Mouse (Mus musculus) adrenal gland, postnatal 14 days (tissue): ENCODE data around the gene Agbl1. TPM values are rescaled to one million over a fixed set of nuclear protein-coding genes. Genes with fewer than 3 reads are reported as not detected.
"Not testable (repeated sequence)": the region's sequence is repeated elsewhere in the genome, so short reads cannot be mapped to it uniquely, and the experiment has no call there.

Experiments used
- DNase-seq: peaks from one replicate; pipeline ENCODE4 v3.0.0; 2021; ENCODE audit warnings: mixed read lengths
- long read RNA-seq, 2 experiments: library from polyadenylated mRNA; stranded (forward); transcript quantifications; one replicate each; pipeline ENCODE4 v2.0.0; 2021
- total RNA-seq: library from RNA; stranded (reverse); gene quantifications from 2 replicates; pipeline ENCODE4 v1.2.3, GENCODE M21; 2021

Gene Agbl1
- total RNA-seq: 0.15 TPM in 1 of 2 replicates, not detected in the other
- long read RNA-seq, experiment 1: 0 reads
- long read RNA-seq, experiment 2: 0 reads

GRCm38 (mm10) chr7:76229311-76229937 is at the start of gene Agbl1:
TSS of gene Agbl1 (plus strand) at chr7:76229887.
- DNase-seq: no peak

DNA sequence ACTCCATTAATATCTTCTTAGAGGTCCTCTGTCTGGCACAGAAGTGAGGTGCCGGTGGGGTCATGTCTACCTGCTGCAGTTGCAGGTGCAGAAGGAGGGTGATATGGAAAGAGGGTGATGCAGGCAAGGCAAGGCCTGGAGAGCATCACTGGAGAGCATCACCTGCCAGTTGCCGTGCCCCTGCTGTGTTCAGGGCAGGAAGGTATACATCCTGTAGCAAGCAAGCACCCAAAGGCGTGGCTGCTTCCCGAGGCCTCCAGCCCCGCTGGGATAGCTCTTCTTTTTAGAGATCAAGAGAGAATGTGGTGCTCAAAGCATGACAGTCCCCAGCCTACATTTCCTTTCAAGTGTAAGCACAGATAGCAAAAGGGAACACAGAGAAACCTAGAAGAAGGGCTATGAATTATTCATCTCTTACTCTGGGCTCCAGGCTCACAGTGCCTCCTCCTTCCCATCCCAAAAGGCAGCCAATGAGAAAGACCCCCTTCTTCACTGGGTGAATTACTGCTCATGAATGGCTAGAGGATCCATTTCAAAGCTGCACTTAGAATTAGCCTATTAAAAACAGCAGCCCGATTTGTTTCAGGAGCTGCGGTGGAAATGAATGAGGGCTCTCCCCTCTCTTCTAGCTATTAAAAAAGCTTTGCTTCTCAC is 44.6 kb upstream of the Agbl1 start:
- DNase-seq: no peak

- DNase-seq: no peak
Measured at GRCm38 (mm10) chr7:76185681-76186121, 44.0 kb upstream of the Agbl1 start.

DNA sequence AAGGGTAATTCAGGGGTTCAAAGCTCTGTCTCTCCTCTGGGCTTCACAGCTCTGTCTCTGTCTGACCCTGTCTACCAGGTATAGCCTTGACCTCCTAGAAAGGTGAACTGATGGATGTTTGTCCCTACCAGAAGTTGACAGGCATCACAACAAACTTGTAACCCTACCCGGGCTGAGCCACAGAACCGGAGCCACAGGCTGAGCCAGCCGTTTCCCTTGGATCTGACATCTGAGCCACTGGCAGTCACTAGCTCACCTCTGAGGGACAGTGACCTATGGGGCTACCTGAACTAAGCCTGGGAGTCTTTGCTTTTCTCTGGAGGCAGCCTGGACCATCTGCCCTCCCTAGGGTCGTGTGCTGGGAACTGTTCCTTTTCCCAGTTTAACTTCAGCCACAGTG is 11.1 kb upstream of the Agbl1 start:
- DNase-seq: no peak

DNA sequence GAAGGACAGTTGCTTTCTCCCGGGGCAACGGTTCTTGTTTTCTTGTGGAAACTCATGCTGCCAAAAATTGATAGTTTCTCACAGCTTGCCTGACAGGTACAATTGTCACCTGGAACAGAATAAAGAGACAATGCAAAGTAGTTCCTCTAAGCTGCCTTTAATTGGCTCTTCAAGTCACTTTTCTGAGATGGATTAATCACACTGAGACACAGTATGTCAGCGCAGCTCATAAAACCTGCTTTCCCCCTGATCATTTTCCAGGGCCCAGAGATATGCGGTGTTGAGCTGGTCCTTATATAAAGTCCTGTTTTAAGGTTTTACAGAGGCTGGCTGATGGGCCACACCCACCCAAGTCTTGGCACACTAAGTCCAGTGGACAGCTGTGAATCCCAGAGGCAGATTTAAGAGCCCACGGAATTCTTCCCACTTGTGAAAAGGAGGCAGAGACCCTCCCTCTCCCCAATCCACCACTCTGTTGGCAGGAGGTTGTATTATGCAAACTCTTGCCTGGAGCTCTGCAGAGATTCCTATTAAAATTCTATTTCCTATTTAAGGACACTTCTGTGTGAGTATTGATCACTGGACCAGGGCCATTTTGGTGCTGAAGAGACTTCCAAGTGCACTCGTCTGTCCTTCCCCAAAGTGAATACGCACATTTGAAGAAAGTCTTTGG is 9.8 kb upstream of the Agbl1 start:
- DNase-seq: no peak

- DNase-seq: no peak
Measured at GRCm38 (mm10) chr7:76222691-76223090, 7.0 kb upstream of the Agbl1 start.

DNA sequence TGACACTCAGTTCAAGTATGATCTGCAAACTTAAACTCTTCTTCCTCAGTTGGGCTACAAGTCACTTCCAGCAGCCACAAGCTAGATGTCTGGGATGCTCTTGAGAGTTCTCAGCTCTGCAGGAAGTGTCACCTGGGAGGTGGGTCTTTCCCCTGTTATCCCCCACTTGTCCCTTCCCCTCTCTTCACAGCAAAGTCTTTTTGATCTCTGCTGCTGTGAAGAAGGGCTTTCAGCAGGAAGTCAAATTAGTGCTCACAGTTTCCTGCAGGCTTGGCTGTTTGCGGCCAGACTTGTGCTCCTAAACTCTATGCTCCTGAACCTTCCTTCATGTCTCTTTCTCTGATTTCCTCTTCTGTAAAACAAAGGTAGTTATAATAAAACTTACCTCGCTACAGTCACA is 806 bp upstream of the Agbl1 start:
- DNase-seq: no peak

DNA sequence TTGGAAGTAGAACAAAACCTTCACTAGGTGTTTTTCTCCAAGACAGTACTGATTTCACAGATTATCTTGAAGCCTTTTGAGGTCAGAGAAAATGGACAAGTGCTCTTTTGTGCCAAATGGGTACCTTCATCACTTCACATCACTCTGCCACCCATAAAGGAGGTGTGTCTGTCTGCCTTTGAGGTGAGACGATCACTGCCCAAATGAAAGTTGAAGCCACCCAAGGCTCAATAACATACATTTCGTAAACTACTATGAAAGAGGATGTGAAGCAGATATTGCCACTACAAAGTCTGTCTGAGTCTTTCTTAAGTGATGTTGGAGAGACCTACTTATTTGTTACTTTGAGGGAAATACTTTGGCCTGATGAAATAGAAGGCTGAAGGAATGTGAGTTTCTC is 4.6 kb downstream of the Agbl1 start:
- no peak for DNase-seq

- DNase-seq: no peak
Measured at GRCm38 (mm10) chr7:76237497-76237896, 7.8 kb downstream of the Agbl1 start.

DNA sequence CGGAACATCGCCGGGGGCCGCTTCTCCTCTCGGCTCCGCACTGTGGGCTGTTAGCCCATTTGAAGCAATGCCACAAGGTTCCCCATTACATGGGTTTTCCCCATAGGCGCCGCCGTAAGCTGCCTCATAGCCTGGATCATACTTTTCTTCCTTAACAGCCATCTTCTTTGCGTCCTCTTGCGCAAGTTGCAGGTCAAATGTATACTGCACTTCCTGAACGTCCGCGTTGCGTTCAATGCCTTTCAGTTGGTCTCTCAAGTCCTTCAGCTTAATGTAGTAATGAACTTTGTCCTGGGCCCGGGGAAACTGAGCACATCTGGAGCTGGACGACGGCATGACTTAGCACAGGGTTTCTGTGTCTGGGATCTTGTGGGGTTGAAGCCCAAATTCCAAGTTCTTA is 15.2 kb downstream of the Agbl1 start:
- not testable (repeated sequence) for DNase-seq

GRCm38 (mm10) chr7:76275061-76275460 is 45.4 kb downstream of the Agbl1 start:
- DNase-seq: no peak

- DNase-seq: no peak
Measured at GRCm38 (mm10) chr7:76282831-76283230, 53.1 kb downstream of the Agbl1 start.

GRCm38 (mm10) chr7:76287531-76287930 is 57.8 kb downstream of the Agbl1 start:
- DNase-seq: no peak

- no peak for DNase-seq
Measured at GRCm38 (mm10) chr7:76321866-76322553, 92.3 kb downstream of the Agbl1 start.

DNA sequence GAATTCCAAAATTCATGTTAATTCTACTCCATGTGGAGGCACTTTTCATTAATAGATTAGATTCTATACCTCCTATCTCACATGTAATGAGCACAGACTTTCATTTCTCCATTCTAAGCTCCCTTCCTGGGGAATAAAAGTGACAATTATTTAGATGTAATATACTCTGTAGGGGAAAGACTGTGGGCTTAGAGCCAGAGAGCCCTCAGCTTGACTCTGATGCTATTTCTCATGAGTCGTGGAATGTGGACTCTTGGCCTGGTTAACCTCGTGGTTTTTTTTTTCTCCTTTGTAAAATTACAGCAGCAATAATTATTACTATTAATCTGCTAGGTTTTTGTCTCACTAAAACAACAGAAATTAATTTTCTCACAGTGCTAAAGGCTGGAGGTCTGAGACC is 96.4 kb downstream of the Agbl1 start:
- no peak for DNase-seq

GRCm38 (mm10) chr7:76339308-76339707 is 109.6 kb downstream of the Agbl1 start:
- DNase-seq: no peak

GRCm38 (mm10) chr7:76341601-76342000 is 111.9 kb downstream of the Agbl1 start:
- no peak for DNase-seq

DNA sequence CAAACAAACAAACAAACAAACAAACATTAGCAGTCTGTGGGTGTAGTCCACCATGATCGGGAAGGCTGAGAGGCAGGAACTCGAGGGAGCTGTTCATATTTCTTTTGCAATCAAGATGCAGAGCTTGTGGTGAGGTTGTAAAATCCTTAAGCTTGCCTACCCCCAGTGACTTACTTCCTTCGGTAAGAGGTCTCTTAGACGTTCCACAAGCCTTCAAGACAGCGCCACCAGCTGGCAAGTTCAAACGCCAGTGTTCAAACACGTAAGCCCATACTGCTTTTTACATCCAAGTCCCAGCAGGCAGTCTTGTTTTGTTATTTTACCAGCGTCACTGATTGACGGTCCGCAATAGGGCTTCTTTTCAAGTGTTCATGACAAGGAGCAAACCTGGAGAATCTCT is 123.8 kb downstream of the Agbl1 start:
- peak; percentile 48 for DNase-seq

GRCm38 (mm10) chr7:76354510-76354909 is 124.8 kb downstream of the Agbl1 start:
- peak; percentile 59 for DNase-seq

DNA sequence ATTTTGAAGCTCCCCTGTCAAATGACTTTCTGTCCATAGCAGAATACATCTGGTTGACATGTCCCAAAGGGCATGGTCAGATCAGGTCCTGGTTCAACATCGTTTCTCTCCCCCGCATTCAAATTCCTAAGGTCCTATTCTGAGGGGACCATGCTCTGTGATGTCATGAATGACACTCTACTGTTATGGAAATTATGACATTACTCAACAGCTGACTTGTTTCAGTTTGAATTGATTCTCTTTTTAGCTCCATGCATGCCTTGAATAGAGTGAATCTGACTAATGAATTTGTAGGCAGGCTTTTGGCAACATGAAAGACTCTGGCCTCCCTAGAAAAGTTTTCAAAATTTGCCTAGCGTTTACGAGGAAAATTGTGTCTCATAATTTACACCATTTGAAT is 141.6 kb downstream of the Agbl1 start:
- DNase-seq: no peak

- DNase-seq: no peak
Measured at GRCm38 (mm10) chr7:76379493-76379892, 149.8 kb downstream of the Agbl1 start.

DNA sequence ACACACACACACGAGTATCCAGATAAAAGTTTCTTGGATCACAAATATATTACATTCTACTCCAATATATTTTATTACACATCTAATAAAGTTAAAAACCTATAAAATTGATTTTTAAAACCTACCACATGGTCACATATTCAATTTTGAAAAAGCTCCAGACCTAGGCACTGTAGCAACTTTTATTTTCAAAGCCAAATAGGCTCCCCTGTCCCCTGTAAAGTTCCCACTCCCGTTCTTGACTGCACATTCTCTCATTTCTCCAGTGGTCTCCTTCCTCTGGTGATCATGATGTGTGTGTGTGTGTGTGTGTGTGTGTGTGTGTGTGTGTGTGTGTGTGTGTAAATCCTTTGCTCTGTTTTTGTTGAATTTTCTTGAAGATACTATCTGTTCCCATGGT is 152.3 kb downstream of the Agbl1 start:
- DNase-seq: no peak

- DNase-seq: no peak
Measured at GRCm38 (mm10) chr7:76389240-76389639, 159.6 kb downstream of the Agbl1 start.
